Mouse (Mus musculus): ENCODE data around the gene Mvb12a.
A peak's percentile ranks its signal among the peaks of the same experiment; 100 is the strongest.
"Not testable (repeated sequence)": the region's sequence is repeated elsewhere in the genome, so short reads cannot be mapped to it uniquely, and the experiment has no call there.

The Mvb12a gene

DNA sequence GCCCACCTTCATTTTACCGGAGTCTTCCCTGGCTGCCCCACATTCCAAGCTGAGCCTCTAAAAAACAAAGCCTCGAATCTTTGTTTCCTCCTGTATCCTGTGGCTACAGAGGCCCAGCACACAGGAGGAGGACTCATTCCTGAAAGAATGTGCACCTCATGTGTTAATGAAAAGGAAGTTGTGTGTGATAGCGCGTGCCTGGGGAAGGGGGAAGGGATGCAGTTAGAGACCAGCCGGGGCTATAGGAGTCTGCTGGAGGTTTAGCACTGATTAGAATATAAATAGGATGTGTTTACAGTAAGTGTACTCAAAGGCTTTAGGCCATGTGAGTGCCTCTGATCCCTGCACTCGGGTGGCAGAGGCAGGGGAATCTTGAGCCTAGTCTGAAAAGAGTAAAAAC is 16.4 kb upstream of the Mvb12a start:
- no peak for DNase-seq (ENCODE audit: low read depth in 1 of 2, low spot score in 2 of 2)

- no peak for DNase-seq (ENCODE audit: low read depth in 1 of 2, low spot score in 2 of 2)
Observed at GRCm38 (mm10) chr8:71527162-71527870, 15.4 kb upstream of the Mvb12a start.

DNA sequence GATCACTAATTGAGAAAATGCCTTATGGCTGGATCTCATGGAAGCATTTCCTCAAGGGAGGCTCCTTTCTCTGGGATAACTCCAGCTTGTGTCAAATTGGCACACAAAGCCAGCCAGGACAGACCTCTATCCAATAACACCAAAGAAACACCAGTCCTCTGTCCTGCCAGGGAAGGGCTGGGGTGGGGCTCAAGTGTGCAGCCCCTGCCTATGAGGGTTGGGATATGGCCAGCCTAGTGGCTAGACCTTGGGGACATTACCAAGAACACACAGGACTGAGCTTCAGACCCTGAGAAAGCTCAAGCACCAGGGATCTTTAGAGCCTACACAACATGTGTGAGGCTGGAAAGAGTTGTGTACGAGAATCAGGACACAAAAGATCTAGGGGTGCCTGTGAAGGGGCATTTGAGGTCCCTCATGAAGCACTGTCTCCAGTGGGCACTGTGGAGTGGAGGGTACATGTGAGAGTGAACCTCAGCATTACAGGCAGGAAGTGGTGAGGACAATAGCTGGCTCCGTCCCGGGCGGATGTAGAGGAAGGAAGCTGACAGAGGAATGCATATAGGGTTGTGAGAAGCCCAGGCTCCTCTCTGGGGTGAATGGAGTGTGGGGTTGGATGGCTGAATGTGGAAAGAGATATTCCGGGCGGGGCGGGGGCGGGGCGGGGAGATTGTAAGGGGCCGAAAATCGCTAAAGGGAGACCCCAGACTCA is 14.2 kb upstream of the Mvb12a start:
- DNase-seq (ENCODE audit: low read depth in 1 of 2, low spot score in 2 of 2): no peak

DNA sequence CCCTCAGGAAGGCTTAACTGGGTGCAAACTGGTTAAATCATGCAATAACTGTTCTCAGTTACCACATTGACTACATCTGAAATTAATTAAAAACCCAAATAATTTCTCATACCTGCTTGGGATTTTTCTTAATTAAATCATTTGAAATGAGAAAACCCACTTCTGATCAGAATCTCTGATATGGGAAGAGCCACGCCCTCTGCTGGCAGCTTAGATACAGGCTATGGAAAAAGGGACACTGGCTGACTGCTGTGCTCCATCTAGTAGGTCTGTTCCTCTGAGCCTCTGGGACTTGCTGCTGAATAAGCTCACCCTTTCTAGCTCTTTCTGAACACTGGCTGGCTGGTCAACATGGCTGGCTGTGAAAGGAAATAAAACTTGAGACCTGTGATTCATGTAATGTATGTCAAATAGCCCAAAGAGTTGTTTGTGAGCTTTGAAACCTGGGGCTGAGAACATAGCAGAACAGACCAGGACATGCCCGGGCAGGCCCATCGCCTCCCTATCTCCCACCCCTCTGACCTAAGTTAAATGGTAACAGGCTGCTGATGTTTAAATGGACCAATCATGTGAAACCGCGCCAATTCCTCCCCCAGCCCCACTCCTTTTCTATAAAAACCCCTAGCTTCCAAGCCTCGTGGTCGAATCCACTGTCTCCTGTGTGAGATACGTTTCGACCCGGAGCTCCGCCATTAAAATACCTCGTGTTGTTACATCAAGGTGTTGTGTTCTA is 11.8 kb upstream of the Mvb12a start:
- DNase-seq (ENCODE audit: low read depth in 1 of 2, low spot score in 2 of 2): not testable (repeated sequence)

DNA sequence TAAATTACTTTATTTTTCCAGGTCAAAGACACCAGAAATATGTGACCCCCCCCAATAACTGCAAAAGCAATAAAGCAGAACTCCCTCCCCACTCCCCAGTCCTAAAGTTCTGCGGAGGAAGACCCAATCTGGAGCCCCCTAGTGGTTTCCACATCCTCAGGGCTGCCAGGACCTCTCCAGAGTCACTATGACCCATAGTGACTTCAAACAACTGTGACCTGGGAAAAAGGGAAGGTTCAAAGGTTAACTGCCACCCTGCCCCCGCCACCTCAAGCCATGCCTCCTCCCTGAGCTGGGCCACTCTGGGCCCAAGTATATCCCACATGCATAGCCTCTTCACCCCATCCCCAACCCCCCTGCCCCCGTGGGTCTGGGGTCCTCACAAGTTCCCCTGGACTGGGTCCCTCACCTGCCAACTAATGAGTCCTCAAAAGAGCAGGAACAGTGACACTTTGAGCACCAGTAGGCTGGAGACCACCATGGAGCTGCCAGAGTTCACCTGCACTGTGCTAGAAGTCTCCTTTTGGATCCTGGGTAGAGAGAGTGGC is 8.4 kb upstream of the Mvb12a start:
- DNase-seq (ENCODE audit: low read depth in 1 of 2, low spot score in 2 of 2): no peak

DNA sequence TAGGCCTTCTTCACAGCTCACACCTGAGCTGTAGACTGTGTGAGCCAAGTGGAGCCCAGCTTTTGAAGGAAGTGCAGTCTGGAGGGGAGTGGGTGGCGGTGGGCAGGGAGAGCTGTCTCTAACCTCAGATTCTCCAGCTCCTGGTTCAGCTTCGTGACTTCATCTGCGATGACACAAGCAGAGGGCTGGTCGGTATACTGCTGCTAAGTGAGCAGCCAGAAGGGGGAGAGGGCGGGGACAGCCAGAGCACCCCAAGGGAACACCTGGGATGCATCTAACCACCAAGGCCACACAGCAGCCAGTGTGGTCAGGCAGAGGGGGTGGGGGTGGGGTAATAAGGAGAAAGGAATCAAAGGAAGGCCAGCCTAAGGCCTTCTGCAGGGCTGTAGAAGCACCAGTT is 7.1 kb upstream of the Mvb12a start:
- no peak for DNase-seq (ENCODE audit: low read depth in 1 of 2, low spot score in 2 of 2)

DNA sequence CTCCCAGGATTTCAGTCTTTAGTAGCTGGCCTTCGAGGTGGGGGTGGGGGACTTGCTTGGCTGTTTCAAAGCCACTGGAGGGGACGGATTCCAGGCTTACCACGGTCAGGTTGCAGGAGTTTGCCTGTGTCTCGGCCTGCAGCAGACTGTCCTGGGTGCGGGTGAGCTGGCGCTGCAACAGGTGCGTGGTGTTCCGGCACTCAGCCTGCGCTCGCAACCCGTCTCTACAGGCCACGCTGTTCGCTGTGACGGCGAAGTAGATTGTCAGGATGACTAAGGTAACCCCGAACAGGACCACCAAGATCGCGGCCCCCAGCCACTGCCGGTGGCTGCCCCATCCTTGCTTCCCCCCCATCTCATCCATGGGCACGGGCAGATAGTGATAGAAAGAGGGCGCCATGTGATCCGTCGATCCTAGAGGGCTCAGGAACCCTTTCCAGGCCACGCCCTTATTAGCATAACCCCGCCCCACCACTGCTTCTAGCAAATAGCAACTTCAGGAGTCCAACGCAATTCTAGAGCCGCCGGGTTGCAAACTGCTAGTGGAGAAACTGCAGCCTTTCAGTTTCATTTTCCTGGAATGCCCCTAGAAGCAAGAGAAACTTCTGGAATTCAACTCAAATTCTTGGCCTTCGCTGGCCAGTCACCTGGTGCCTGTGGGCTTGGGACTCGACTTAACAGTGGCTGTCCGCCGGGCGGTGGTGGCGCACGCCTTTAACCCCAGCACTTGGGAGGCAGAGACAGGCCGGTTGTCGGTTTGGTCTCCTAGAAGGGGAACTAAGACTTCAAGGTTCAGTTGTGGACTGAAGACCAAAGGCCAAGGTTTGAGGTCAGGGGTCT is 5.5 kb upstream of the Mvb12a start, which contains the start of gene Bst2:
TSS of gene Bst2 (minus strand) at position 429 of the 840 bp plus-strand sequence.
- DNase-seq (ENCODE audit: low read depth in 1 of 2, low spot score in 2 of 2): peak; percentile 67 to 80

- no peak for DNase-seq (ENCODE audit: low read depth in 1 of 2, low spot score in 2 of 2)
Observed at GRCm38 (mm10) chr8:71543755-71544154, 1.0 kb downstream of the Mvb12a start.

DNA sequence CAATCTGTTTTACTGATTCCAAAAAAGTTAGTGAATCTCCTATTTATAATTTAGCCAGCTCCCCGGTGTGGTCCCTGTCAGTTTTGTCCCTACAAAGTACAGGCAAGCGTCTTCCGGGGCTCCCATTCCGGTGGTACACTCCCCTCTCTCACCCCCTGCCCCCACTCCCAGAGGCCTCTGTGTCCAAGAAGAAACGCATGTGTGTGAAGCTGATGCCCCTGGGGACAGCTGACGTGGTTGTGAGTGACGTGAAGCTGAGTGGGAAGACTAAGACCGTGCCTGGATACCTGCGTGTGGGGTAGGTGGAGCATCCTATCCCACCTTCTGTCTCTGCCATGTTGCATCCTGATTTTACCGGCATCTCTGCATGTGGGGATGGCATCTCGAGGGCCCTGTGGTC is 2.3 kb downstream of the Mvb12a start:
- no peak for DNase-seq (ENCODE audit: low read depth in 1 of 2, low spot score in 2 of 2)

- no peak for DNase-seq (ENCODE audit: low read depth in 1 of 2, low spot score in 2 of 2)
Observed at GRCm38 (mm10) chr8:71547590-71547989, 4.9 kb downstream of the Mvb12a start.

- DNase-seq (ENCODE audit: low read depth in 1 of 2, low spot score in 2 of 2): no peak
Observed at GRCm38 (mm10) chr8:71550754-71551153, 8.0 kb downstream of the Mvb12a start.

GRCm38 (mm10) chr8:71552770-71553169 is 10.0 kb downstream of the Mvb12a start:
- no peak for DNase-seq (ENCODE audit: low read depth in 1 of 2, low spot score in 2 of 2)

- DNase-seq (ENCODE audit: low read depth in 1 of 2, low spot score in 2 of 2): no peak
Observed at GRCm38 (mm10) chr8:71554001-71554400, 11.3 kb downstream of the Mvb12a start.

DNA sequence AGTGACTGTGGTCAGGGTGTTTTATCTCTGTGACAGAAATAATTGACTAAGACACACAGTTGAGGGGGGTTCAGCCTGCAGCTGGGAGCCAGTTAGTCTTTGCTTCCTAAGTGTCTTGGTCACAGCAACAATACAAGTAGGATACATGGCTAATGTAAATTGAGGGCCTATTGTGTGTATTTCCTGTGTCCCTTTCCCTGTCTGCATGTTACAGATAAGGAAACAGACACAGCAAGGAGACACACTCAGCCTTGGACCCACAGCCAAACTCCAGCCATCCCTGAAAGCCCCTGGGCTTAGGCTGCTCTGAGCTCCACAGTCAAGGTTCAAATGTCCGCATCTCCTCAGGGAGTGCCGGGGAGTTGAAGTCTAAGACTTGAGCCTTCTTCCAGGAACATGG is 11.9 kb downstream of the Mvb12a start:
- DNase-seq (ENCODE audit: low read depth in 1 of 2, low spot score in 2 of 2): no peak

DNA sequence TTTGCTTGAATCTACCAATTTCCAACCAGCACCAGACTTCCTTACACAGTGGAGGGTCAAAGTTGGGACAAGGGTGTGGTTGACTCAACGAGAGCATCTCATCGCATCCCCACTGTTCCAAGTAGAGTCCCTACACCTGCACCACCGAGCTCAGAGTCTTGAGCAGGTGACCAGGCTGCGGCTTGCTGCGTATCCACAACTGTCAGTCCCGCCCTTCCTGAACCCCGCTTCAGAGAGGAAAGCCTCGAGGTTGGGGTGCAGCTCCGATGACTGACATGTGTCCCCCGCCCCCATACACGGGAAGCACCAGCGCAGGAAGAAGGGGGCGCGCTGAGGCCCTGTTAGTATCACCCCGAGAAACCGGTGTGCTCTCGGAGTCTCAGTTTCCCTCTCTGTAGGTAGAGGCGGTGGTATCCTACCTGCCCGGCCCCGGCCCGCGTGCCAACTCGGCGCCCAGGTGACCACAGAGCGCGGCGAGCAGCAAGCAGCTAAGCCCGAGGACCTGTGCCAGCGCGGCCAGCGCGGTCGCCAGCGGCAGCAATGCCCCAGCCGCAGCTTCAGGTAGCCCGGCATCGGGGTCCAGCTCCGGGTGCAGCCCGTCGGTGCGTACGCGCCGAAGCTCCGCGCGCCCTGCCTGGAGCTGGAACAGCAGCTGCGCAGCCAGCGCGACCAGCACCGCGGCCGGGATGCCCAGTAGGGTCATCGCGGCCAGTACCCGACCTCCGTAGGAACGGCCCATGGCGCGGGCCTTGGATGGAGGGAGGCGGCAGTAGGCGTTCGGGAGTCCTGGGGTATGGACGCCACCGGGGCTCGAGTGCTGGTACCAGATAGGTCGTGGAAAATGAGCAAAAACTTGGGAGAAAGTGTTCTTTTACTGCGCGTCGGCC is 15.6 kb downstream of the Mvb12a start, which contains the start of gene Tmem221:
TSS of gene Tmem221 (minus strand) at position 801 of the 887 bp plus-strand sequence.
- no peak for DNase-seq (ENCODE audit: low read depth in 1 of 2, low spot score in 2 of 2)

GRCm38 (mm10) chr8:71558958-71559690 is 16.4 kb downstream of the Mvb12a start:
- peak in 1 of 2 experiments; percentile 57 for DNase-seq (ENCODE audit: low read depth in 1 of 2, low spot score in 2 of 2)

- DNase-seq (ENCODE audit: low read depth in 1 of 2, low spot score in 2 of 2): no peak
Observed at GRCm38 (mm10) chr8:71560071-71560470, 17.3 kb downstream of the Mvb12a start.

DNA sequence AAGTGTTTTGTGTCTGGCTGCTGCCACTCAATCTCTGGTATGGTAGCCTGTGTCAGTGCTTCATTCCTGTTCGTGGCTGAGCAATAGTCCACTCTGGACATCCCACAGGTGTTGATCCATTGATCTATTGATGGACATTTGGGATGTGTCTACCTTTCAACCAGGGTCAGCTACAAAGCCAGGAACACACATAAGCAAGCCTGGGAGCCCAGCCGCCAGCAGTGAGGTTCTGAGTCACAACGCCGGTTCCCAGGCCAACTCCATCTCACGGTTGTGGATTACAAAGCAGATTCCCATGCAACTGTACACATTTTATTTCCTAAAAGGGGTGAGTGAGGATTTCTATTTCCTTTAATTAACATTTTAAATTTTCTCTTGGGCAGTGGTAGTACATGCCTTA is 18.0 kb downstream of the Mvb12a start:
- DNase-seq (ENCODE audit: low read depth in 1 of 2, low spot score in 2 of 2): no peak

DNA sequence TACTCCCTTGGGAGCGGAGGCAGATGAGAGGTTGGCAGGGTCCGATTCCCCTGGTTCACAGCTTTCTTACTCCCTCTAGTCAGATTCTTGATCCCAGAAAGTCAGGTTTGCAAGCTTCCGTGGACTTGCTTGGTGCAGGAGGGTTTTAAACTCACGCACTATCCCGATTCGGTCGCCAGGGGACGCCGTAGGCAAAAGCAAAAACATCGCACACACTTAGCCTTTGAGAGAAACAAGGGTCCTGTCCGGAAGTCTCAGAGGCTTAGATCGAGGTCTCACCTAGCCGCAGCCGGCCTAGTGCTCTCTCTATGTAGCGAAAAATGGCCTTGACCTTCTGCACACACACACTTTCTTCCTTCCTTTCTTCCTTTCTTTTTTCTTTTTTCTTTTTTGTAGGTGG is 18.7 kb downstream of the Mvb12a start:
- DNase-seq (ENCODE audit: low read depth in 1 of 2, low spot score in 2 of 2): peak in 1 of 2 experiments; percentile 37
